Mouse (Mus musculus): ENCODE results near the gene Gm27029. TPM values are rescaled to one million over a fixed set of nuclear protein-coding genes. Genes with fewer than 3 reads are reported as not detected.

Gene Gm27029
- polyA plus RNA-seq, 1 experiment from 2014 or later, result 16.0 TPM

DNA sequence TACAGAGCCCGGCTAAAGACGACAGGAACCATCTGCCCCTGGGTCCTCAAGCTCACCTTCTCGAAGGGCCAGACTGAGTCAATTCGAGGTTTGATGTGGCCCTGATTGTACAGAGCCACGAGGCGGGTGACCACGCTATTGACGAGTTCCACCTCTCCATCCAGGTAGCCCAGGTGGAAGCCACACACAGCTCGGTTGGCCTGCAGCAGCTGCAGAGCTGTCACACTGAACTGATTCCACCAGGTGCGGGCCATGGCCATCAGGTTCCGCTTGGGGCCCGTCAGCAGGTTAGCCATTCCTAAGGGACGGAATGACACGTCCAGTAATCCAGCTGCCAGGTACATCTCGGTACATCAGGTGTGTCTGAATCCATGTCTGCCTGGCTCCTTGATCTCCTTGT, 35.7 kb upstream of the Gm27029 start:
- no peak overlapping the region for H3K4me3 ChIP-seq (ENCODE audit: low read depth, low read length)
- H3K27me3 ChIP-seq (replicated peaks; ENCODE audit: control insufficient read depth, insufficient read depth, low read length), result no peaks in the 10 kb centered on the region
- H3K4me1 ChIP-seq (ENCODE audit: control insufficient read depth, insufficient read depth, low read length), result peaks cover 14% of the 10 kb centered on the region
- H3K4me2 ChIP-seq (ENCODE audit: low read depth, low read length), result no peak overlapping the region
- no peaks in the 10 kb centered on the region for H3K9me3 ChIP-seq (ENCODE audit: control insufficient read depth, low read length)
- no peak overlapping the region for H3K9ac ChIP-seq (ENCODE audit: low read depth, low read length)
- 84% methylated on average over 15 of the region's 15 CpGs for WGBS
- peaks cover 51% of the 10 kb centered on the region for H3K36me3 ChIP-seq (ENCODE audit: control insufficient read depth, insufficient read depth, low read length)
- no peak for ATAC-seq (ENCODE audit: low read depth)
- H3K27ac ChIP-seq (replicated peaks; ENCODE audit: low read depth, low read length), result no peak overlapping the region
- DNase-seq (ENCODE audit: low spot score), result no peak

DNA sequence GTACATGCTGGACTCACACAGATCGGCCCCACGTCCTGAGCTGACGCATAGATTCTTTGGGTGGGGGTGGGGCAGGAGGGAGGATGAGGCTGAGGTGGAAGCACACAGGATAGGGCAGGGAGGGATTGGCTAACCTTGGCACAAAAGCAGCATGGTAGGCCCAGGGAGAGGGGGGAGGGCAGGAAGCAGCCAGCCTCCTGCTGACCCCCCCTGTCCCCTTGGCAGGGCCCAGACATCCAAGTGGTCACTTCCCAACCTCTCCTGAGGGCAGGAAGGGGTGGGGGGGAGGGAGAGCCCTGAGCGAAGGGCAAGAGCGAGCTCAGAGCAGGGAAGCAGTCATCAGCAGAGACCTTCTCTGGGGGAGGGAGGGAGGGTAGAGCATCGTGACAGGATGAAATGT, 35.1 kb upstream of the Gm27029 start:
- H3K27me3 ChIP-seq (replicated peaks; ENCODE audit: control insufficient read depth, insufficient read depth, low read length), result no peaks in the 10 kb centered on the region
- no peak overlapping the region for H3K27ac ChIP-seq (replicated peaks; ENCODE audit: low read depth, low read length)
- no peaks in the 10 kb centered on the region for H3K9me3 ChIP-seq (ENCODE audit: control insufficient read depth, low read length)
- no peak overlapping the region for H3K4me2 ChIP-seq (ENCODE audit: low read depth, low read length)
- no peak overlapping the region for H3K4me3 ChIP-seq (ENCODE audit: low read depth, low read length)
- H3K4me1 ChIP-seq (ENCODE audit: control insufficient read depth, insufficient read depth, low read length), result peaks cover 14% of the 10 kb centered on the region
- WGBS, result 39% methylated on average over 6 of the region's 6 CpGs
- peak overlapping the region; percentile 3; the same call in 1 of the 2 replicates for H3K9ac ChIP-seq (ENCODE audit: low read depth, low read length)
- H3K36me3 ChIP-seq (ENCODE audit: control insufficient read depth, insufficient read depth, low read length), result peaks cover 51% of the 10 kb centered on the region
- ATAC-seq (ENCODE audit: low read depth) (no peak), DNase-seq (ENCODE audit: low spot score) (no peak)

DNA sequence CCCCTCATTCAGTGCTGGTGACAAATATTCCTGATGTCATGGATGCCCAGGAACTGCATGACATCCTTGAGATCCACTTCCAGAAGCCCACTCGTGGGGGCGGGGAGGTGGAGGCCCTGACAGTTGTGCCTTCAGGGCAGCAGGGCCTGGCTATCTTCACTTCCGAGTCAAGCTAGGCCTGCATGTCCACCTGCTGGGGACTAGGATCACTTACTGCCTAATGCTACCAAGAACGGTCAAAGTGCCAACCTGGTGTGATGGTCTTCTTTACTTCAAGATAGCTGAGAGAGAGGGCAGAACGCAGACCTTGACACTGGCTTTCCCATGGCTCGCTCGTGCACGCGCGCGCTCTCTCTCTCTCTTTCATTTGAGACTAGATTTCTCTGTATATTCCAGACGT, 33.6 kb upstream of the Gm27029 start:
- H3K27ac ChIP-seq (replicated peaks; ENCODE audit: low read depth, low read length), result no peak overlapping the region
- 82% methylated on average over 12 of the region's 12 CpGs for WGBS
- peaks cover 51% of the 10 kb centered on the region for H3K36me3 ChIP-seq (ENCODE audit: control insufficient read depth, insufficient read depth, low read length)
- H3K4me1 ChIP-seq (ENCODE audit: control insufficient read depth, insufficient read depth, low read length), result peaks cover 7% of the 10 kb centered on the region; the same call in 1 of the 2 replicates
- no peak overlapping the region for H3K4me3 ChIP-seq (ENCODE audit: low read depth, low read length)
- DNase-seq (ENCODE audit: low spot score) (no peak), ATAC-seq (ENCODE audit: low read depth) (no peak)
- H3K27me3 ChIP-seq (replicated peaks; ENCODE audit: control insufficient read depth, insufficient read depth, low read length), result no peaks in the 10 kb centered on the region
- no peak overlapping the region for H3K9ac ChIP-seq (ENCODE audit: low read depth, low read length)
- H3K9me3 ChIP-seq (ENCODE audit: control insufficient read depth, low read length), result no peaks in the 10 kb centered on the region
- H3K4me2 ChIP-seq (ENCODE audit: low read depth, low read length), result no peak overlapping the region

DNA sequence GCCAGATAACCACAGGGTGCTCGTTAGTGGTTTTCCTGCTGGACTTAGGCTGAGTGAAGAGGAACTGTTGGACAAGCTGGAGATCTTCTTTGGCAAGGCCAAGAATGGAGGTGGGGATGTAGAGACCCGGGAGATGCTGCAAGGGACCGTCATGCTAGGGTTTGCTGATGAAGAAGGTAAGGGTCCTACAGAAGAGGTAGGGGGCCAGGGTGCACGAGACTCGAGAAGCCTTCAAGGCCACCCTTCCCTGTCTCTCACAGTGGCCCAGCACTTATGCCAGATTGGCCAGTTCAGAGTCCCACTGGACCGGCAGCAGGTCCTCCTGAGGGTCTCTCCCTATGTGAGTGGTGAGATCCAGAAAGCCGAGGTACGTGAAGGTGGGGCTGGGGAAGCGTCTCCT, 33.0 kb upstream of the Gm27029 start:
- Histone ChIP-seq H3K36me3 (ENCODE audit: control insufficient read depth, insufficient read depth, low read length) (peaks cover 47% of the 10 kb centered on the region), H3K9me3 (ENCODE audit: control insufficient read depth, low read length) (no peaks in the 10 kb centered on the region), H3K4me1 (ENCODE audit: control insufficient read depth, insufficient read depth, low read length) (0 out of 2 replicates have a peak, but pooled peaks cover 6% of the 10 kb centered on the region), H3K4me2 (ENCODE audit: low read depth, low read length) (no peak overlapping the region), H3K9ac (ENCODE audit: low read depth, low read length) (no peak overlapping the region), H3K27ac (replicated peaks; ENCODE audit: low read depth, low read length) (no peak overlapping the region), H3K27me3 (replicated peaks; ENCODE audit: control insufficient read depth, insufficient read depth, low read length) (no peaks in the 10 kb centered on the region), H3K4me3 (ENCODE audit: low read depth, low read length) (no peak overlapping the region)
- no peak for ATAC-seq (ENCODE audit: low read depth)
- no peak for DNase-seq (ENCODE audit: low spot score)
- 88% methylated on average over 9 of the region's 9 CpGs for WGBS

DNA sequence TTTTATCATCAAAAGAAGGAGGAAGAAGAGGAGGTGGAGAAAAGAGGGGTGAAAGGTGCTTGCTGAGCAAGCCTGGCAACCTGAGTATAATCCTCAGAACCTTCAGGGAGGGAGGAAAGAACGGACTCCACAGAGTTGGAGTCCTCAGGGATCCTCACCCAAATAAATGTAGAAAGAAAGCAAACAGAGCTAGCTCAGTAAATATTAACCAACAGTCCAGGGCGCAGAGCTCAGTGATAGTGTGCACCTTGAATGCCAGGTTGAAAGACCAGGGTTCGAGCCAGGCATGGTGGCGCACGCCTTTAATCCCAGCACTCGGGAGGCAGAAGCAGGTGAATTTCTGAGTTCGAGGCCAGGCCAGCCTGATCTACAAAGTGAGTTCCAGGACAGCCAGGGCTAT, 31.0 kb upstream of the Gm27029 start:
- no peak overlapping the region for H3K9ac ChIP-seq (ENCODE audit: low read depth, low read length)
- no peak overlapping the region for H3K4me3 ChIP-seq (ENCODE audit: low read depth, low read length)
- no peak for ATAC-seq (ENCODE audit: low read depth)
- DNase-seq (ENCODE audit: low spot score), result no peak
- peaks cover 30% of the 10 kb centered on the region; the same call in 1 of the 2 replicates for H3K36me3 ChIP-seq (ENCODE audit: control insufficient read depth, insufficient read depth, low read length)
- 84% methylated on average over 7 of the region's 7 CpGs for WGBS
- H3K27me3 ChIP-seq (replicated peaks; ENCODE audit: control insufficient read depth, insufficient read depth, low read length), result no peaks in the 10 kb centered on the region
- H3K9me3 ChIP-seq (ENCODE audit: control insufficient read depth, low read length), result no peaks in the 10 kb centered on the region
- no peak overlapping the region for H3K27ac ChIP-seq (replicated peaks; ENCODE audit: low read depth, low read length)
- 0 out of 2 replicates have a peak, but pooled peaks cover 6% of the 10 kb centered on the region for H3K4me1 ChIP-seq (ENCODE audit: control insufficient read depth, insufficient read depth, low read length)
- H3K4me2 ChIP-seq (ENCODE audit: low read depth, low read length), result no peak overlapping the region

DNA sequence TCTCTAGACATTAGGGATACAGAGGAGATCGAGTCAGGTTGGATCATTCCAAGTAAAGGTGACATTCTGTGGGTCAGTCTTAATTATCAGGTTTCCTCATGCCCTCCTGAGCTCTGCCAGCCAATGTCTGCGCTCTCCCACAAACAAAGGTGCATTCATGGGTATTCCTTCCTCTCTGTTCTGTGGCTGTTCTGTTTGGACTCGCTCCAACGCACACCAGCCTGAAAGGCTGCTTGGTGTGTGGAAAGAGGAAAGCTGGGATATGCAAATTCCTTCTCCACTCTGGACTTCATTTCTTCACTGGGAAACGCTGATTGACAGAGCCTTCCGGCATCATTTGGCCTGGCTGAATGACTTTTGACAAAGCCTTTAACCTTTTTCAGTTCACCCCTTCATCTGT, 30.1 kb upstream of the Gm27029 start:
- no peaks in the 10 kb centered on the region for H3K9me3 ChIP-seq (ENCODE audit: control insufficient read depth, low read length)
- peak; percentile 72 for DNase-seq (ENCODE audit: low spot score)
- peak; percentile 56; the same call in 1 of the 2 replicates for ATAC-seq (ENCODE audit: low read depth)
- H3K36me3 ChIP-seq (ENCODE audit: control insufficient read depth, insufficient read depth, low read length), result peaks cover 22% of the 10 kb centered on the region; the same call in 1 of the 2 replicates
- no peak overlapping the region for H3K9ac ChIP-seq (ENCODE audit: low read depth, low read length)
- 0 out of 2 replicates have a peak overlapping the region, but pooled peaks have one; percentile 15 for H3K27ac ChIP-seq (replicated peaks; ENCODE audit: low read depth, low read length)
- no peak overlapping the region for H3K4me3 ChIP-seq (ENCODE audit: low read depth, low read length)
- H3K4me2 ChIP-seq (ENCODE audit: low read depth, low read length), result no peak overlapping the region
- 30% methylated on average over 6 of the region's 6 CpGs for WGBS
- H3K27me3 ChIP-seq (replicated peaks; ENCODE audit: control insufficient read depth, insufficient read depth, low read length), result no peaks in the 10 kb centered on the region
- 0 out of 2 replicates have a peak, but pooled peaks cover 6% of the 10 kb centered on the region for H3K4me1 ChIP-seq (ENCODE audit: control insufficient read depth, insufficient read depth, low read length)

DNA sequence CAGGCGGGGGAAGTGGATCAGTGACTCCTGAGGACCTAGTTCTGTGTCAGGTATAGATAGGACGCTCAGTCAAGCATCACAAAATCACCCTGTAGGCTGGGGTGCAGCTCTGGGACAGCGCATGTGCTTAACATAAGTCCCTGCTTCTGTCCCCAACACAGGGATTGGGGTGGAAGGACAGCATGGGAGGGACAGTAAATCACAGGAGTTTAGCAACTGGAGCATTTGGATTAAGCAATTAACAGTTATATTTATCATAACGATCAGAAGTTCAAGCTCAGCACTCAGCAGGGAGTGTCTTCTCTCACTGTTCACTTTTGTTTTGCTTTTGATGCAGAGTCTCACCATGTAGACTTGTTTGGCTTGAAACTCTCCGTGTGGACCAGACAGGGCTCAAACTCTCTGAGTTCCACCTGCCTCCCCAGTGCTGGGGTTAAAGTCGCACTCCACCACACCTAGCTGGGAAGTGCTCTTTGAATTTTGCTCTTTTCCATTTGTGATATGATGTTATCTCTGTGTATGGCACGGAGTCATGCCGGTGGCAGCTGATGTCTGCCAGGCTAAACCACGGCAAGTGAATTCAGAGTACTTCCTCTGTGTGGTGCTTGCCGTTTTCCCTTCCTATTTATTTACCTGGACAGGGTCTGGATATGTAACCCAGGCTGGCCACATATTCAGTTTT, 27.6 kb upstream of the Gm27029 start:
- WGBS, result 72% methylated on average over 10 of the region's 10 CpGs
- H3K4me2 ChIP-seq (ENCODE audit: low read depth, low read length), result no peak overlapping the region
- 0 out of 2 replicates have a peak, but pooled peaks cover 6% of the 10 kb centered on the region for H3K4me1 ChIP-seq (ENCODE audit: control insufficient read depth, insufficient read depth, low read length)
- H3K27ac ChIP-seq (replicated peaks; ENCODE audit: low read depth, low read length), result no peak overlapping the region
- no peaks in the 10 kb centered on the region for H3K27me3 ChIP-seq (replicated peaks; ENCODE audit: control insufficient read depth, insufficient read depth, low read length)
- ATAC-seq (ENCODE audit: low read depth) (no peak), DNase-seq (ENCODE audit: low spot score) (no peak)
- no peak overlapping the region for H3K9ac ChIP-seq (ENCODE audit: low read depth, low read length)
- no peaks in the 10 kb centered on the region for H3K9me3 ChIP-seq (ENCODE audit: control insufficient read depth, low read length)
- H3K36me3 ChIP-seq (ENCODE audit: control insufficient read depth, insufficient read depth, low read length), result no peaks in the 10 kb centered on the region
- no peak overlapping the region for H3K4me3 ChIP-seq (ENCODE audit: low read depth, low read length)

DNA sequence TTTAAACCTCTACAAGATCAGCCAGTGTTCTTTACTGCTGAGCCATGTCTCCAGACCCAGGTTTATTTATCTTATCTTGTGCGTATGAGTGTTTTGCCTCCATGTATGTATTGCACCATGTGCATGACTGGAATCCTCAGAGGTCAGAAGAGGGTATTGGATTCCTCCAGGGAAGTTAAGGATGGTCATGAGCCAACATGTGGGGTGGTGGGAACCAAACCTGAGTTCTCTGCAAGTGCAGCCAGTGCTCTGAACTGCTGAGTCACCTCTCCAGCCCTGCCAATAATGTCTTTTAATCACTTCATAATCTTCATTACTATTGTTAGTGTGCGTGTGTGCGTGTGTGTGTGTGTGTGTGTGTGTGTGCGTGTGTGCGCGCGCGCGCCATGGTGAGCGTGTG, 26.9 kb upstream of the Gm27029 start:
- H3K9me3 ChIP-seq (ENCODE audit: control insufficient read depth, low read length), result no peaks in the 10 kb centered on the region
- H3K27ac ChIP-seq (replicated peaks; ENCODE audit: low read depth, low read length), result no peak overlapping the region
- H3K36me3 ChIP-seq (ENCODE audit: control insufficient read depth, insufficient read depth, low read length), result no peaks in the 10 kb centered on the region
- no peak overlapping the region for H3K9ac ChIP-seq (ENCODE audit: low read depth, low read length)
- no peak overlapping the region for H3K4me2 ChIP-seq (ENCODE audit: low read depth, low read length)
- WGBS, result 85% methylated on average over 10 of the region's 10 CpGs
- ATAC-seq (ENCODE audit: low read depth) (no peak), DNase-seq (ENCODE audit: low spot score) (no peak)
- 0 out of 2 replicates have a peak, but pooled peaks cover 6% of the 10 kb centered on the region for H3K4me1 ChIP-seq (ENCODE audit: control insufficient read depth, insufficient read depth, low read length)
- H3K4me3 ChIP-seq (ENCODE audit: low read depth, low read length), result no peak overlapping the region
- no peaks in the 10 kb centered on the region for H3K27me3 ChIP-seq (replicated peaks; ENCODE audit: control insufficient read depth, insufficient read depth, low read length)

DNA sequence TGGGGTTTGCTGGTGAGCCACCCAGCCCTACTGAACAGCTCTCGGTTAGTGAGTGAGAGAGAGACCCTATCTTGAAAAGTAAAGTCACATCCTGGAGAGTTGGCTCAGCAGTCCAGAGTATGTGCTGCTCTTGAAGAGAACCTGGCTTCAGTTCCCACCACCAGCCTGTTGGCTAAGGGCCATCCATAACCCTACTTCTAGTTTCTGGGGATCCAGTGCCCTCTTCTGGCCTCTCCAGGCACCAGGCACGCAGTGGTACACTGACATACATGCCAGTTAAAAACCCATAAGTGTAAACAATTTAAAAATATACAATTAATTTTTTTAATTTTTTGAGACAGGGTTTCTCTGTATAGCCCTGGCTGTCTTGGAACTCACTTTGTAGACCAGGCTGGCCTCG, 25.8 kb upstream of the Gm27029 start:
- H3K36me3 ChIP-seq (ENCODE audit: control insufficient read depth, insufficient read depth, low read length), result peaks cover 7% of the 10 kb centered on the region
- no peak for ATAC-seq (ENCODE audit: low read depth)
- H3K9me3 ChIP-seq (ENCODE audit: control insufficient read depth, low read length), result no peaks in the 10 kb centered on the region
- H3K4me3 ChIP-seq (ENCODE audit: low read depth, low read length), result no peak overlapping the region
- no peak overlapping the region for H3K4me2 ChIP-seq (ENCODE audit: low read depth, low read length)
- DNase-seq (ENCODE audit: low spot score), result no peak
- no peak overlapping the region for H3K9ac ChIP-seq (ENCODE audit: low read depth, low read length)
- H3K27ac ChIP-seq (replicated peaks; ENCODE audit: low read depth, low read length), result no peak overlapping the region
- H3K27me3 ChIP-seq (replicated peaks; ENCODE audit: control insufficient read depth, insufficient read depth, low read length), result no peaks in the 10 kb centered on the region
- 0 out of 2 replicates have a peak, but pooled peaks cover 6% of the 10 kb centered on the region for H3K4me1 ChIP-seq (ENCODE audit: control insufficient read depth, insufficient read depth, low read length)
- 72% methylated on average over 2 of the region's 3 CpGs for WGBS
